Mouse (Mus musculus) left cerebral cortex, adult 8-10 months (tissue): Measurements from ENCODE around the gene Prkch. TPM values are rescaled to one million over a fixed set of nuclear protein-coding genes. Genes with fewer than 3 reads are reported as not detected.

ENCODE experiments used
- DNase-seq, 2 experiments: peaks; one replicate each; pipeline ENCODE4 v3.0.0; 2022; ENCODE audit warnings: low spot score in 2 of 2
- total RNA-seq, 4 experiments: library from RNA; stranded (reverse); gene quantifications; 2 replicates each; pipeline ENCODE4 v1.2.4; 2022

Prkch gene
- total RNA-seq, 4 experiments from 2014 or later = 11.2 to 13.2 (median 12.5) TPM

GRCm38 (mm10) chr12:73580811-73581210 is 3.8 kb upstream of the Prkch start:
- DNase-seq = no peak

- no peak for DNase-seq
Observed at GRCm38 (mm10) chr12:73583318-73583717, 1.3 kb upstream of the Prkch start.

GRCm38 (mm10) chr12:73583813-73584609 is 585 bp upstream of the Prkch start:
- DNase-seq = no peak

GRCm38 (mm10) chr12:73585241-73585801 is 725 bp downstream of the Prkch start:
- no peak for DNase-seq

GRCm38 (mm10) chr12:73585850-73586249 is 1.3 kb downstream of the Prkch start:
- DNase-seq = no peak

GRCm38 (mm10) chr12:73587262-73587661 is 2.7 kb downstream of the Prkch start:
- DNase-seq = no peak

- DNase-seq = no peak
Observed at GRCm38 (mm10) chr12:73590627-73591276, 6.2 kb downstream of the Prkch start.

GRCm38 (mm10) chr12:73591625-73592024 is 7.0 kb downstream of the Prkch start:
- DNase-seq = no peak

- no peak for DNase-seq
Observed at GRCm38 (mm10) chr12:73593021-73593798, 8.6 kb downstream of the Prkch start.

- no peak for DNase-seq
Observed at GRCm38 (mm10) chr12:73594177-73594745, 9.7 kb downstream of the Prkch start.

- DNase-seq = no peak
Observed at GRCm38 (mm10) chr12:73595226-73595625, 10.6 kb downstream of the Prkch start.

- no peak for DNase-seq
Observed at GRCm38 (mm10) chr12:73598241-73598640, 13.6 kb downstream of the Prkch start.

GRCm38 (mm10) chr12:73600457-73600856 is 15.9 kb downstream of the Prkch start:
- no peak for DNase-seq

- DNase-seq = no peak
Observed at GRCm38 (mm10) chr12:73602974-73603373, 18.4 kb downstream of the Prkch start.

GRCm38 (mm10) chr12:73603653-73604052 is 19.1 kb downstream of the Prkch start:
- DNase-seq = no peak

- DNase-seq = no peak
Observed at GRCm38 (mm10) chr12:73604762-73605161, 20.2 kb downstream of the Prkch start.

- DNase-seq = no peak
Observed at GRCm38 (mm10) chr12:73605174-73605573, 20.6 kb downstream of the Prkch start.

GRCm38 (mm10) chr12:73607381-73608064 is 22.9 kb downstream of the Prkch start:
- DNase-seq = no peak

GRCm38 (mm10) chr12:73608065-73608397 is 23.4 kb downstream of the Prkch start:
- no peak for DNase-seq

- no peak for DNase-seq
Observed at GRCm38 (mm10) chr12:73609262-73609661, 24.7 kb downstream of the Prkch start.
